Mouse (Mus musculus) cerebellum, postnatal 10 days (tissue): ENCODE results near the gene Pcare.
"Not testable (repeated sequence)": the region's sequence is repeated elsewhere in the genome, so short reads cannot be mapped to it uniquely, and the experiment has no call there.

Experiments
- DNase-seq, 2 experiments: peaks; one replicate each; pipeline ENCODE4 v3.0.0; 2021; ENCODE audit warnings: mixed read lengths in 2 of 2

The Pcare gene

DNA sequence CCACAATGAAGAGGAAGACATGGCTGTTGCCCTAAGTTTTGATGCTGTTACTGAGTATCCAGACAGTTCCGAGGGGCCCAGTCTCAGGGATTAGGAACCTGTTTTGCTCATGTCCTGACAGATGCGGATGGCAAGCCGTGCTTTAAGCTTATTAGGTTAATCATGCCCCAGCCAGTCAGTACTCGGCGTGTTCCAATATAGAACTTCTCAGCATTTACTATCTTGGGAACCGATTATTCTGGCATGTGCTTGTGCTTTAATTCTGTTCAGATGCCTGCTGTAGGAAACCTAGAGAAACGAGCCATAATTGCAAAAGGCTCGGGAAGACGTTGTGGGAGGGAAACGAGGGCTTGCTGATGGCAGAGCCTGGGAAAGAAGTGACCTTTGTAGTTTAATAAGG lies at the start of gene Pcare:
Gene Pcare (minus strand): TSS at position 64 of the 400 bp plus-strand sequence.
- no peak for DNase-seq

DNA sequence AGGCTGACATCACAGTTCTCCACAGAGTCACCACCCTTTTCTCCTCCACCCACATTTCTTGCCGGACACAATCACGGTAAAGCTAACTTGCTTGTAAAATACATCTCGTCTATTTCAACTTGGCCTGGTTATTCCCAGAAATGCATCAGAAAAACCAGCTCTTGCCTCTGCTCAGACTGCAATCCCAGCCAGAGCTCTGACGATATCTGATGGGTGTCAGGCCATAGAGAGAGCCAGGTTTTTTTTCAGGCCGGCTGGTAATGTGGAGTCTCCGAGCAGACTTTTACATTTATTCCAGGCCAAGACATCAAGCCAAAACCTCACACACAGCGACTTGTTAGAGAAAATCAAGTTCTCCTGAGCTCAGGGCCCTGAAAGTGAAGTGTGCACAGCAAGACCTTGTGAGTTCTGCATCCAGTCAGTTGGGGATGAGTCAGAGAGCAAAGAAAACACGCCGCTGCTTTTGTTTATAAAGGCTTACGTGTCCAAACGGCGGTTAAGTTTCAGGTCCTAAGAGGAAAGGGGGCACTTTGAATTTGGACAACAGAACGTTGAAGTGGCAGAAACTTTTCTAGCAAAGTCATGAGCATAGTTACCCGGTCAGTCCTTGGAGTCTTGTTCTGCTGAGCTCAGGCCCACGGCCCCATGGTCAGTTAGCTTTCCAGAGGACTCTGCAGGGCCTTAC lies 43.0 kb upstream of the Pcare start:
- no peak for DNase-seq

DNA sequence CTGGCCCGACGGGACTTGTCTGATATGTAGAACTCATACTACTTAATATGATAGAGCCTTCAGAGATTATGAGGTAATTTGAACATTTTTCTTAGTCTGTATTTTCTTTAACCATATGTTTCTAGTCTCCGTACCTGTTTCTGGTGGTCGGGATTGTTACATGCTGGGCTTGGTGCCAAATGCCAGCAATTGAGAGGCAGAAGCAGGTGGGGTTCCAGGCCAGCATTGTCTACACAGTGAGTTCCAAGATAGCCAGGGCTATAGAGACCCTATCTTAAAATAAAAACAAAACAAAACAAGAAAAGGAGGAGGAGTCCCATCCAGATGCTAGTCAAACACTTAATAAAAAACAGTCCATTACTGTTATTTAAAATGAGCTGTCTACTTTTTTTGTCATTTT lies 38.9 kb upstream of the Pcare start:
- no peak for DNase-seq

DNA sequence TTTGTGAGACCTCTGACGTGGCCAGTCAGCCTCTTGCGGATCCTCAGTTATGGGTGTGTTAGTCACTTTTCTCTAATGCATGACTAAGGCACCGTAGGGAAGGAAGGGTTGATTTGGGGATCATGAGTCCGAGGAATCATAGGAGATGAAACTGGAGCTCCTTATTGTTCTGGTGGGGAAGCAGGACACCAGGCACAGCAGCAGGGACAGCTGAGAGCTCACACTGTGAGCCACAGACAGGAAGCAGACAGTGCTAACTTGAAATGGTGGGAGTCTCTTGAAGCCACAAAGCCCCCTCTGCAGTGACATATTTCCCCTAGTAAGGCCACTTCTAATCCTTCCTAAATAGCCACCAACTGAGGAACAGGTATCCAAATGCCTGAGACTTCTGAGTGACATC lies 38.4 kb upstream of the Pcare start:
- DNase-seq, result no peak

DNA sequence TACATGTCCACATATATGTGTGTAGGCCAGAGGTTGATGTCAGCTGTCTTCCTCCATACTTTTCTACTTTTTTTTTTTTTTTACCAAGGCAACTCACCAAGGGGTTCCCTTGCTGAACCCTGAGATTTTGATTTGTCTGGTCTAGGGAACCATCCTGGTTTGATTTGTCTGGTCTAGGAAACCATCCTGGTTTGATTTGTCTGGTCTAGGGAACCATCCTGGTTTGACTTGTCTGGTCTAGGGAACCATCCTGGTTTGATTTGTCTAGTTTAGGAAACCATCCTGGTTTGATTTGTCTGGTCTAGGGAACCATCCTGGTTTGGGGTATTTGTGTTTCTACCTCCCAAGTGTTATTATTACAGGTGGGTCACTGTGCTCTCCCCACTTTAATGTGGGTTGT lies 33.8 kb upstream of the Pcare start:
- DNase-seq, result no peak

DNA sequence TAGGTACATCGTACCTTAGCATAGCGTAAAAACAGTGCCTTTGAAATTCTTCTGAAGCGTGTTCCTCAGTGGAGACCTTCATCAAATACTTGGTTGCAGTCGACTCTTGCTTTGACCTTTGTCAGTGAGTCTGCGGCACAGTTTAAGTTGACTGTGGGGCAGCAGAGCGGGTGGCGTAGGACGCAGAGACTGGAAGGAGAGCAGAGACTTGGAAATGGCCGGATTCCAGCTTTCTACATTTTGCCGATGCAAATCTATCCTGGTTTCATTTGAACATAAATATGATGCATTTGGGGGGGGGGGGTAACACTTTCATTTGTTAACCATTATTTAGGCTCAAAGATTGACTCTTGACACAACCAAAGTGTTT lies 30.7 kb upstream of the Pcare start:
- peak; percentile 34 to 44 for DNase-seq

DNA sequence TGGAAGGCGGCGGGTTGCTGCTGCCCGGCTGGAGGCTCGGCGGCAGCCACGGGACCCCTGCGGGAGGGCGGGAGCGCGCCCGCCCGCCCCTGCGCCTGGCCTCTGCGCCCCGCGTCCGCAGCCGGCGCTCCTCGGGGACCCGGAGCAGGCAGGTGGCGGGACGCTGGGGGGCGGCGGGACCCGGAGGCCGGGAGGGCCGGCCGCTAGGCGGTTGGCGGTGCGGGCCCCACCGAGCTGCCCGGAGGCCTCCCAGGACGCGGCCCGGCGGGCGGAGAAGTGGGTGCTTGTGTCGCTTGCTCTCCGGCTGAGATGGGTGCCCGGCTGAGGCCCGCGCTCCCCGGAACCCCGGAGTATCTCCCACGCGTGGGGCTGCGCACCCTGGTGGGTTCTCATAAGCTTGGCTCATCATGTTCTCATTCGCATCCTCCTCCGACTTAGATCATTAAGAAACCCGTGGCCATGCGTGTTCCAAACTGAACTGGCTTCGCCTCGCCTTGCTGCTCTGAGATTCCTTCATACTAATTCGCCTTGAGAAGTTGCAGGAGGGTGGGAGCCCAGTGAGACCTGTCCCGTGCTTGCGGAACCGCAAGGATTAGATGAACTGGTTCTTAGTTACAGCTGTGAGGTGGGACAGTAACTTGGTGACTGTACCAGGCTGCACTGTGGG lies 30.1 kb upstream of the Pcare start:
- peak; percentile 46 to 54 for DNase-seq

DNA sequence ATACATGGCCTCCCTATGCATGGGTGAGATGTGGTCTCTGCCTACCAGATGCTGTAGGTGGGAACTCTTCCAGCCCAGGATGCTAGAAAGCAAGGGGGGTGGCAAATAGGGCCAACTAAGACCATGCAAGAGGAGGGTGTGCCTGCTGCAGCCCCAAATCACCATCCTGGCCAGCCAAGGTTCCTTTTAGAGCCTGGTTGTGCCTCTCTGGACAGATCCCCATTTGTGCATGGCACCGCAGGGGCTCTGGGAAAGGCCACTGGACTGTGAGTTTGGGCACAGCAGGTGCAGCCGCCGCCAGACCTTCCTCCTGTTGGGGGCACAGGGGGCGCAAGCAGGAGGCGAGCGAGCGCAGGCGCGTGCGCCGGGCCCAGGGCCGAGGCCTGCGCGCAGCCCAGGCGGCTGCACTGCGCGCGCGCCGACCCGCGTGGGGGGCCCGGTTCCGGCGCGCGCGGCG lies 29.6 kb upstream of the Pcare start:
- DNase-seq, result peak; percentile 65 to 79

DNA sequence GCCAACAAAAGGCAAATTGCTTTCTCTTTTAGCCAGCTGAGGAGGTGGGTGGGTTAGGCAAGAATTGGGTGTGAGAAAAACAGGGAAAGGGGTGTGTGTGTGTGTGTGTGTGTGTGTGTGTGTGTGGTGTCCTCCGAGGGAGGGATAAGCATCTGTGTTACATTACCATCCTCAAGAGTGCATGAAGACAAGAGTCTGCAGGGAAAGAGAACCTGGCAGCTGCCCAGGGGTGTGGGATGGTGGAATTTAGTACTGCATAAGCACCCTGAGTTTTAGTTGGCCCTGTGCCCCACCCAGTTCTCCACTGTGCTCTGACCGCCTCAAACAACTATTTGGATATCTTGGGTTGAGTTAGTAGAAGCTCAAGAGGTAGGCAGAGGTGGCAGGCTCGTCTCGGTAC lies 28.3 kb upstream of the Pcare start:
- peak; percentile 40 to 42 for DNase-seq

DNA sequence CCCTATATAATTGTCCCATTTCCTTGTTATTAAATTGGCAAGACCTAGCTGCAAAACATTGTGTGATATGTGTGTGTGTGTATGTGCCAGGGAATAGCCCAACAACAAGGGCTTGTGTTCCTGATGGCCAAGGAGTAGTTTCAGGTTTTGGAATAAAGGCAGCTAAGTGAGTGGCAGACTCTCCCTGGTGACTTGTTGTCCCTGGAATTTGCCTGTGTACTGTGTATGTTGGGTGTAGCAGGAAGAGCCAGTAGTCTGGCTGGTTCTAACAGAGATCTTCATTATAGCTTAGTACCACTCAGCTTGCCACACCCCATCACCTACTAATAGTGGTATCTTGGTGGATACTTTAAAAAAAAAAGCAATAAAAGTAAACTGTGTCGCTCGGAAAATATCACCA lies 27.8 kb upstream of the Pcare start:
- DNase-seq, result no peak

DNA sequence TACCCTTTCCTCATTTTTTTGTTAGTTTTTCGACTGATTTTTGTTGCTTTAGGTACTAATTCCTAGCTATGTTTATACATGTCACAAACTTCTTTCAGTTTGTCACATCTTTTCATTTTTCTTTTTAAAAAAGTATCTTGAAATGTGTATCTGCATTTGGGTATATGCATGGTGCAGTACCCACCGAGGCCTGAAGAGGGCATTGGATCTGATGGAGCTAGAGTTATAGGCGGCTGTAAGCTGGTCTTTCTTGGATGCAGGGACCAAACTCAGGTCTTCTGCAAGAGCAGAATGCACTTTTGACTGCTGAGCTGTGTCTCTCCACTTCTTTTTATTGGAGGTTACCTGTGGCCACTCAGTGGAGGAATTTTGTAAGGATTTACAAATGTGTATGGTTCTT lies 26.0 kb upstream of the Pcare start:
- DNase-seq, result peak in 1 of 2 experiments; percentile 17

DNA sequence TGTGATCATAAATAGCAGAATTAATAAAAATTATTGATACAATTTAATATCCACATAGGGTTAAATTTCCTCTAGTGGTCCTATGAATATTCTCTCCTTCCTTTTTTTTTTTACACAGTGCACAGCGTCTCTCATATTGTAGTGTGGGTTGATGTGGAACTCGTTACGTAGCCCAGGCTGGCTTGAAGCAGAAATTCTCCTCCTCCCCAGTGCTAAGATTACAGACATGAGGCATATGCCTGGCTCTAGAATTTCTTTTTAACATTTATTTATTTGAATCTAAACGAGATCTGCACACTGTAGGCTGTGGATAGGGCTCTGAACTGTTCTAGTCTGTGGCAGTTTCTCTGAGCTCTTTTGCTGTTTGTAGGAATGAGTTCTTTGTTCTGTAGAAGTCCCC lies 22.6 kb upstream of the Pcare start:
- DNase-seq, result no peak

DNA sequence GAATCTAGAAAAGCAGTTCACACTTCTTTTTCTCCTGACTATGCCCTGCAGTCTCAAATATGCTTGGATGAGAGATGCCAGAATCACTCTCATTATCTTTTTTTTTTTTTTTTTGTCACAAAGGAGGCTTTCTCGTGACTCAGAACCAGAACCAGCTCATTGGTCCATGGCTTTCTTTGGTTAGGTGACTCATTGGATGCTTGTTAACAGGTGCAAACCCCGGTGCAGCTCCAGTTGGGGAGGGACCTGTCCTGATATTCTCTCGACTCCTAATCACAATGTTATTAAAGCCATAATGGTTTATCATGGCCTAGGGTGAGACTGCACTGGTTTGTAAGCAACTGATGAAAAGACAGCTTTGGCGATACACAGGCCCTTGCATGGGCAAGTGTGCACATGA lies 21.5 kb upstream of the Pcare start:
- DNase-seq, result no peak

DNA sequence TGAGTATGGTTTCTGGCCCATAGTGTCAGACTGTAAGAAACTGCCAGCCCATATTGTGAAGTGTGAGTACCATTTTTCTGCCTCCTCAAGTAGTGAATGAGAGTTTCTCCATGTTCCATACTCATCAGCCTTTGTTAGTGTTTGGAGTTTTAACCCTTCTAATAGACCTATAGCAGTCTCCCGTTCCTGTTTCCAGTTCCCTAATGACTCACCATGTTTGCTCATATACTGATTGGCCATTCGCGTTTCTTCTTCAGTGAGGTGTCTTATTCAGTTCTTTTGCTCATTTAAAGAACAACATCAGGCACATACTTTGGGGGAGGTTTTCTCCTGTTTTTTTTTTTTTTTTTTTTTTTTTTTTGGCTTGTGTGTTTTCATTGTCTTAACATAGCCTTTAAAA lies 18.0 kb upstream of the Pcare start:
- no peak for DNase-seq

DNA sequence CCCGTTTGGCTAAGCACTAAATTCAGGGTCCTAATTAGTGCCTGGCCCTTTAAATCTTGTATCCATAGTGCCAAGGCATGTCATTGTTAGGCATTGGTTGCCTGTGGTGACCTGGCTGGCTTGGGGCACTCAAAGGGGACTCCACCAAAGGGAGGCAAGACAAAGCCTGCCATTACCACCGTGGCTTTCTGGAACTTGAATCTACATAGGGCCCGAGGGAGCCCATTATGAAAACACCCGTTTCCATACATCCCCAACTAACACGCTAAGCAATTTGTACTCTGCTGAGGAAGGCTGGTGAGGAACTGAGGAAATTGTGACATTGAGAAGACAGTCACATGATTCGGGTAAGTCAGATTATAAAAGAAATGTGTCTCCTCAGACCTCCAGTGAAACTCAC lies 16.9 kb upstream of the Pcare start:
- peak in 1 of 2 experiments; percentile 16 for DNase-seq

DNA sequence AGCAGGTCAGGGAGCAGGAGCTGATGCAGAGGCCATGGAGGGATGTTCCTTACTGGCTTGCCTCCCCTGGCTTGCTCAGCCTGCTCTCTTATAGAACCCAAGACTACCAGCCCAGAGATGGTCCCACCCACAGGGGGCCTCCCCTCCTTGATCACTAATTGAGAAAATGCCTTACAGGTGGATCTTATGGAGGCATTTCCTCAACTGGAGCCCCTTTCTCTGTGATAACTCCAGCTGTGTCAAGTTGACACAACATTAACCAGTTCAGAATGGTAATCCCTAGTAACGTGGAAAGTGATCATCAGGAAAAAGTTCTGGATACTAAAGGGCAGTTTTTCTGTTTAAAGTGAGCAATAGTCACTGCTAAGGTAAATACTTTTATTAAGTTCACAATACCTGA lies 15.5 kb upstream of the Pcare start, which contains the start of gene Clip4:
Gene Clip4 (plus strand): TSS at position 301 of the 400 bp plus-strand sequence.
- not testable (repeated sequence) for DNase-seq

DNA sequence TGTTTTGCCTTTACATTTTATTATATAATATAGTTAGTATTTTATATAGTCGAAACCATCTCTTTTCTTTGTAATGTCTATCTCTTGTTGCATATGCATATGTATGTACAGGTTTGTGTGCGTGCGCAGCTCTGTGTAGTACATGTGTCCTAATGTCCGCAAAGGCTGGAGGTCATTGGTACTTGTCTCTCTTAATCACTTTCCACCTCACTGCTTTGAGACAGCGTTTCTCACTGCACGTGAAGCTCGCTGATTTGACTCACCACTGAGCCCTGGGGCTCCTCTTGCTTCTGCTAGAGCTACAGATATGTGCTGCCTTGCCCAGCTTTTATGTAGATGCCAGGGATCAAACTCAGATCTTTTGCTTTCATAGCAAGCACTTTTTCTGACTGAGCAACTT lies 7.8 kb upstream of the Pcare start:
- DNase-seq, result no peak

DNA sequence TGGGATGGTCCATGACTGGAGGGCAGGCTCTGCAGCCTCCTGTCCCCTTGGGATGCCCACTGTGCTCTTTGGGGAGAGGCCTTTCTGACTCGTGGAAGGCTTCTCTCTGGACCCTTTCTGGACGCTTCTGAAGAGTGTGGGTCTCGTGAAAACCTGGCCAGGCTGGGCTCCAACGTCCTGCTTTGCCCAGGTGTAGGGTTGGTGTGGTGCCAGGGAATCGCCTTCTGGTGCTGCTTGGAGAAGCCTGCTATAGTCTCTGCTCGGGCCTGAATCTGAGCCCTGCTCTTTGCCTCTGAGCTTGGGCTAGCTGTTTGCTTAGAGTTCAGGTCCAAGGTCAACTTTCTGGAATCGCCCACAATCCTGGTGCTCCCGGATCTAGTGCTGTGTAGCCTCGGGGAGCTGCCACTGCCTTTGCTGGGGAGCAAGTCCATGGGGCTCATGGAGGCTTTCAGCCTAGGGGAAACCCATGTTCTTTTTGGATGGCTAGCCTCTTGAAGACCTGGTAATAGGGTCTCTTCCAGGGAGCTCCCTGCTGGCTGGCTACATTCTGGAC lies 3.0 kb downstream of the Pcare start:
- peak; percentile 87 to 89 for DNase-seq

DNA sequence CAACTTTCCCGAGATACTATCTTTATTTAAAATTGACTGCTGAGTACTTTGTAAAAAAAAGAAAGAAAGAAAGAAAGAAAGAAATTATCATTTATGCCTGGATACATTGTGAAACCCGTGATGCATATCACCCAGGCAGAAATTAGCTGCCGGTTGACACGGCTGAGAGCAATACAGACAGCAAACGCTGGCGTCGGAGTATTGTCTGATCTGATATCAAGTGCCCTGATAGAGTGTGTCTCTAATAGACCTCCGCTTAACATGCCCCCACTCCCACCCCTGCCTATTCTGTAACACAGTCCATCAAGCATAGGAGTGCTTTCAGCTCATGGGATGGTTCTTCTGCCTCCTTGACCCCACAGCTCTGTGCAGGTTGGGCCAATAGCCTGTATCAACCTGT lies 5.1 kb downstream of the Pcare start:
- DNase-seq, result no peak

DNA sequence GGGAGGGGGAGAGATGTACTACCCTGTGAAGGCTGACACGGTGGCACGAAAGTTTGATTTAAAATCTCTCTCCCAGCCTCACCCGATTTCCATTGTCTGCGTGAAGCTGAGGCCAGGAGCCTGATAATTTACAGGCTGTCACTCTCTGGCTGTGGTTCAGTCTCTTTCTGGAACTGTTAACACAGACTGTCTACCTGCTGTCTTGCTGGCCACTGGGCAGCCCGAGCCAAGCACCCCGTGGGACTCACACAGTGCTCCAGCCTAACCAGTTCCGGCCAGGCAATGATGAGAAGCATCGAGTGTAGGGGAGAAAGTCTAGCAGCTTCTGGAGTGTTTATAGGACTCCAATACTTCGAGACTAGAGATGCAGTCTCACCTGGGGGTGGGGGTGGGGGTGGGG lies 6.6 kb downstream of the Pcare start:
- peak; percentile 82 to 89 for DNase-seq

DNA sequence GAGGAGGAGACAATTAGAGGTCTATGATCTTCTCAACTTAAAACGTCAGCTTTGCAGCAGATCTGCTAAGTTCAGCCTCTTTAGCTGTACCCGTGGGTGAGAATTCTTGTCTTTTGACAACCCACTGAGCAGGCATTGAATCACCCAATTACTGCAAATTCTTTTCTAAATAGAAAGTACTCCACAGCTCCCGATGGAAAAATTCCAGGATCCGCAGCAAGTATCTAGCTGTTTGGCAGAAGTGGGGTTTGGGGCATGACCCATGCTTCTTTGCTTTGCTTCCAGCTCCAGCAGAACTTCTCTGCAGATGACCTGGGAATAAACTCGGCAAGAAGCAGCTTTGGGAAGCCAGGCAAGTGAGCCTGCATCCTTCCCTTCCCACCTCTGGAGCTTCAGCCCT lies 9.8 kb downstream of the Pcare start:
- no peak for DNase-seq

DNA sequence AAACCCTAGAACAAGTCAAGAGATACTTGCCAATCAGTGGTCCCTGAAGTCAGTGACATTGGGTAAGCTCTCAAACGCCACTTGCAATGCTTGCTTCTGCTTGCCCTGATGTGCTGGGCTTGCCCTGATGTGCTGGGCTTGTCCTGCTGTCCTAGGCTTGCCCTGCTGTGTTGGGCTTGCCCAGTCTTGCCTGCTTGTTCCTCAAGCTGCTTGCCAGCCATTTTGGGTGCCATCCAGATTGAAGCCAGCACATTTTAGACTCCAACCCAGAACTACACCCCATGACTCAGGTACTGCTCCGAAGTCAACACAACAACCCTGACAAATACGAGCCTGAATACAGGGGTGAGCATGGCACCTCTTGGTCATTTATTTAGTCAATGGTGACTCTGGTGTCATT lies 10.5 kb downstream of the Pcare start:
- DNase-seq, result no peak

DNA sequence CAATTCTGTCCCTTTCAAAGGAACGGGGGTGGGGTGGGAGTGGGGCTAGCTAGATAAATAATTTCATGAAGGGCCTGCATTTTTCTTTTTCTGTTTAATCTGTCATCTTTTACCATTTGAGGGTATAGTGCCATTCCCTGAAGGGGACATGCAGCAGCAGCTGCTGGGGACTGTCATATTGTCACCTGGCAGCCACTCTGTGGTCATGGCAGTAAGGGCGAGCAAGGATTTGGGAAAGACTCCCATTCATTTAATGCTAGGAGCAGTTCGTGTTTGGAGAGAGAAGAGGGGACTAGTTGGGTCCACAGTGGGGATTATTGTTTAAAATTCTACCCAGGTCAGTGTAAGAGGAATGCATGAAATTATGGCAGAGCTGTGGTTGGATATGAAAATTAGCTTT lies 16.3 kb downstream of the Pcare start:
- no peak for DNase-seq

DNA sequence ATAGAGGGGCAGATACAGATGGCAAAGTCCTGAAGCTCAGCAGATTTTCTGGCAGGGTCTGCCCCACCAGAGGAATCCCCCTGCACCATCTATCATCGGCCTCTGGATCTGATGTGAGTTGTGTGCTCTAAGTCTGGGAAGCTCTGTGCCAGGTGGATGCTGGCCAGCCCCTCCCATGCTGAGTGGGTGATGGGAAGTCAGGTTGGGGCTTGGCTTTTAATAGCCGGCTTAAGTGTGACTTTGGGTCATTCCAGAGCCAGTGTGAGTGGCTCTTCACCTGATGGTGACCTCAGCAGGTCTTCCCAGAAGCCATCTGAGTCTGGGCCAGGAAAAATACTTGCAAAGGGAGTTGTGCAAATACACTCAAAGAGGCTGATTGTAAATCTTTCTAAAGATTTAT lies 22.0 kb downstream of the Pcare start:
- DNase-seq, result peak; percentile 71 to 88
